Mouse (Mus musculus) G1E (cell line): ENCODE measurements around the gene Pla2g6. TPM values are rescaled to one million over a fixed set of nuclear protein-coding genes. Genes with fewer than 3 reads are reported as not detected.

ENCODE experiments used
- ATAC-seq: 2 replicates; pipeline ENCODE4 v1.8.0; 2016; ENCODE audit warnings: mild to moderate bottlenecking; ENCODE audit not compliant: insufficient number of reproducible peaks, poor library complexity, low FRiP score, severe bottlenecking; ENCODE audit errors: extremely low read depth
- DNase-seq: peaks from one replicate; pipeline ENCODE4 v3.0.0; 2012; ENCODE audit warnings: low spot score
- H3K27me3 ChIP-seq: 2 replicates; pipeline ENCODE4 v1.6.1; 2012; ENCODE audit warnings: mild to moderate bottlenecking, low read length, inconsistent platforms; ENCODE audit not compliant: insufficient read depth
- H3K36me3 ChIP-seq: replicated peaks from 2 replicates; pipeline ENCODE3; 2012; ENCODE audit warnings: mild to moderate bottlenecking, inconsistent platforms
- H3K4me1 ChIP-seq: 2 replicates; pipeline ENCODE4 v1.6.1; 2012; ENCODE audit warnings: low read depth, low read length, inconsistent platforms, mixed read lengths; ENCODE audit not compliant: insufficient read depth
- H3K4me3 ChIP-seq: 2 replicates; pipeline ENCODE4 v1.5.1; 2012; ENCODE audit warnings: low read depth, mild to moderate bottlenecking, inconsistent platforms, low read length, moderate library complexity, mixed read lengths
- H3K9me3 ChIP-seq: replicated peaks from 2 replicates; pipeline ENCODE4 v1.6.1; 2012; ENCODE audit warnings: inconsistent platforms
- CTCF ChIP-seq: IDR thresholded peaks from 2 replicates; pipeline ENCODE4 v1.5.1; 2012; ENCODE audit warnings: low read depth, low read length, inconsistent platforms, mixed read lengths
- GATA1 ChIP-seq: IDR thresholded peaks from 2 replicates; pipeline ENCODE4 v1.6.1; 2012; ENCODE audit warnings: borderline replicate concordance, low read length, inconsistent platforms, mixed read lengths
- GATA2 ChIP-seq: IDR thresholded peaks from 2 replicates; pipeline ENCODE4 v1.6.1; 2012; ENCODE audit warnings: low read depth, low read length, inconsistent platforms, borderline replicate concordance
- POLR2AphosphoS5 ChIP-seq: IDR thresholded peaks from 2 replicates; pipeline ENCODE4 v1.6.1; 2012; ENCODE audit warnings: low read depth, low read length, inconsistent platforms; ENCODE audit not compliant: insufficient replicate concordance
- TAL1 ChIP-seq: conservative IDR thresholded peaks from 2 replicates; pipeline ENCODE4 v1.6.1; 2012; ENCODE audit warnings: low read depth, low read length, inconsistent platforms, mixed read lengths
- polyA plus RNA-seq: library from polyadenylated mRNA; stranded (reverse); fragments of >175 nt; gene quantifications from 2 replicates; pipeline ENCODE4 v1.2.3, GENCODE M21; 2012
- total RNA-seq, 2 experiments: library from RNA; stranded (forward) in 1 of 2; stranded (reverse) in 1 of 2; fragments of 200-1000 nt in 1 of 2; fragments of >200 nt in 1 of 2; fragmentation: Nextera tagmentation in 1 of 2; gene quantifications; 2 replicates each; pipeline ENCODE4 v1.2.3; 2014 to 2017

Gene Pla2g6
- total and polyA plus RNA-seq, 3 experiments = 6.5 to 26.4 (median 24.5) TPM

- H3K4me1 ChIP-seq = peaks cover 78% of the 10 kb centered on the region
- H3K4me3 ChIP-seq = no peak overlapping the region; the same call in 1 of the 2 replicates
- no peaks in the 10 kb centered on the region for H3K27me3 ChIP-seq
- DNase-seq (no peak), ATAC-seq (no peak)
- peaks cover 33% of the 10 kb centered on the region for H3K36me3 ChIP-seq
- no peaks in the 10 kb centered on the region for H3K9me3 ChIP-seq
- no peak for TF ChIP-seq GATA2
- no peak for TF ChIP-seq TAL1
- TF ChIP-seq CTCF = no peak
- no peak for TF ChIP-seq POLR2AphosphoS5
- TF ChIP-seq GATA1 = no peak
Observed at GRCm38 (mm10) chr15:79325742-79326141, 2.4 kb downstream of the Pla2g6 start.

DNA sequence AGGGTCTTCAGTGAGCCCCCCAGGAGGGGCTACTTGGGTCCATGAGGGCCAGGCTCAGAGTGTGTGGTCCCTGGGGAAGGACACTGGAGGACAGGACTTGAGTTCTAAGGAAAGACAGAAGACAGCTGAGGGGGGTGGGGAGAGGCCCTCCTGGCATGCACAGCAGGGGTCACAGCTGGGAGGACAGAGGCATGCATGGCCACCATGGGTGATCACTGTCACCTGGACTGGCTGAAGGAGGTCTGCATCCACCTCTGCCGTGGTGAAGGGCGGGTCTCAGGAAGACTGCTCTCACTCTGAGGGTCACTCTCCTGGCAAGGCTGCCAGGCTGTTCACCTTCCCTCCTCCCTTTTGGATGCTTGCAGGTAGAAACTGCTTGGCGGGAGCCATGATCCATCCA lies 3.8 kb downstream of the Pla2g6 start:
- H3K4me1 ChIP-seq = peaks cover 83% of the 10 kb centered on the region

DNA sequence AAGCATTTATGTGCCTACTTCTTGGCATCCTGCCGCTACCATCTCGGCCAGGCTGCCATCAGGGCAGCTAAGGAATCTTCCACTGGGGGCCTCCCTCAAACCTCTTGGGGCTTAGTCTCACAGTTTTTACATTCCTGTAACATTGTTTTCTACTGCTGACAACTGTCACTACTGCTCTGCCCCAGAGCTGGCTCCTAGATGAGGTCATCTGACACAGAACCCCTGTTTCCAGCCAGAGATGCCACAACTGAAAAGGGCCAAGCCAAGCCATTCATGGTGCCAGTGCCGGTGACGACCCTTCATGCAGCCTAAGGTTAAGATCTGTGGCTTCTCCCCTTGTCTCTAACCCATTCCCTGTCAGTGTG lies 4.4 kb downstream of the Pla2g6 start:
- DNase-seq = no peak
- Histone ChIP-seq H3K4me1 (peaks cover 79% of the 10 kb centered on the region), H3K36me3 (peaks cover 50% of the 10 kb centered on the region), H3K27me3 (no peaks in the 10 kb centered on the region), H3K4me3 (peak overlapping the region; percentile 48; the same call in 1 of the 2 replicates), H3K9me3 (no peaks in the 10 kb centered on the region)
- ATAC-seq = no peak
- TF ChIP-seq CTCF (no peak), GATA1 (no peak), POLR2AphosphoS5 (no peak), TAL1 (no peak), GATA2 (no peak)

More for the DNA sequence above, 3.8 kb downstream of the Pla2g6 start:
- Histone ChIP-seq H3K4me3 (peak overlapping the region; percentile 25; the same call in 1 of the 2 replicates), H3K9me3 (no peaks in the 10 kb centered on the region), H3K27me3 (no peaks in the 10 kb centered on the region), H3K36me3 (peaks cover 44% of the 10 kb centered on the region)
- TF ChIP-seq POLR2AphosphoS5 = no peak
- no peak for TF ChIP-seq TAL1
- no peak for TF ChIP-seq GATA1
- no peak for TF ChIP-seq CTCF
- no peak for TF ChIP-seq GATA2
- DNase-seq = no peak
- ATAC-seq = no peak

- Histone ChIP-seq H3K9me3 (no peaks in the 10 kb centered on the region), H3K36me3 (peaks cover 55% of the 10 kb centered on the region), H3K4me3 (peak overlapping the region; percentile 65; the same call in 1 of the 2 replicates), H3K27me3 (no peaks in the 10 kb centered on the region), H3K4me1 (peaks cover 78% of the 10 kb centered on the region)
- TF ChIP-seq CTCF = no peak
- DNase-seq = no peak
- ATAC-seq = no peak
Observed at GRCm38 (mm10) chr15:79322991-79323790, 5.0 kb downstream of the Pla2g6 start.

DNA sequence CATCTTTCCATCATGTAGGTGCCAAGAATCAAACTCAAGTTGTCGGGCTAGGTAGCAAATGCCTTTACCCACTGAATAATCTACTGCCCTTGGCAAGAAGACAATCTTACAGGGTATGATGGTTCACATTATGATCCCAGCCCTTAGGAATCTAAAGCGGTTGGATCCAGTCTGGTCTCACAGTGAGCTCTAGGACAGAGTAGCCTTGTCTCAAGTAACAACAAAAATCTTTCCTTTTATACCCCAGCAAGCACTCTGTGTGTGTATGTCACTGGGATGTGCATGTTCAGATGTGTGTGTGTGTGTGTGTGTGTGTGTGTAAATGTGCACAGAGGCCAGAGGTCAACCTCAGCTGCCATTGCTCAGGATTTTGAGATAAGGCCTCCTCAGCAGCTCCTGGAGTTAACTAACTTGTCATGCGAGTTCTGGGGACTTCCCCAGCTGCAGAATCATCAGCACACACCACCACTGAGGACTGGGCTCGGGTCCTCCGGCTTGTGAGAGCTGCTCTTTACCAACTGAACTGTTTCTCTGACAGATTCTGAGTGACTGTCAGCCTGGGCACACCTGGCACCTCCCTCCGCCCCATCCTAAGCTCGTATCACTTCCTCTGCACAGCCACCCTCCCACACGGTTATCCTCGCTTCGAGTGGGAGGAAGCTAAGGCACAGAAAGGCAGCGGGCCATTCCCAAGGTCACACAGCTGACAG lies 5.8 kb downstream of the Pla2g6 start:
- H3K4me1 ChIP-seq = peaks cover 73% of the 10 kb centered on the region
- no peak for TF ChIP-seq GATA1
- TF ChIP-seq TAL1 = no peak
- TF ChIP-seq POLR2AphosphoS5 = no peak
- TF ChIP-seq GATA2 = no peak
- TF ChIP-seq CTCF = no peak
- H3K27me3 ChIP-seq = no peaks in the 10 kb centered on the region
- peak overlapping the region; percentile 65; the same call in 1 of the 2 replicates for H3K4me3 ChIP-seq
- peaks cover 61% of the 10 kb centered on the region for H3K36me3 ChIP-seq
- DNase-seq (no peak), ATAC-seq (no peak)
- no peaks in the 10 kb centered on the region for H3K9me3 ChIP-seq

DNA sequence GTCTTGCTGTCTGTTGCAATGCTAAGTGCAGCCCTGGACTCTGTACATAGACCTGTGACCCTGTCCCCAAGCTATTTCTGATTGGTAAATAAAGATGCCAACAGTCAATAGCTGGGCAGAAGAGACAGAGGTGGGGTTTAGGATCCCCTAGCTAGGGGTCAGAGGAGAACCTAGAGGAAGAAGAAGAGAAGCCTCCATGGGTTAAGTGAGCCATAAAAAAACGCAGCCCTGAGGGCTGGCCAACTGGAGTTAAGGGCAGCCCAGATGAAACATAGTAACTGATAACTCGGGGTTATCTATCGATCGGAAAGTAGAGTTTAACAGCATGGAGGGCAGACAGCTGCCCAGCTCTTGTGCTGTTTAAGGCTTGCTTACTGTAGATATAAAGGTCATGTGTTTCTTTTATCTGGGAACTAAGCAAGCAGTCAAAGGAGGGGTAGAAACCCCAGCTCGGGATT lies 6.4 kb downstream of the Pla2g6 start:
- DNase-seq = no peak
- peak; percentile 47 for ATAC-seq
- Histone ChIP-seq H3K4me1 (peaks cover 67% of the 10 kb centered on the region), H3K9me3 (no peaks in the 10 kb centered on the region), H3K27me3 (no peaks in the 10 kb centered on the region), H3K4me3 (no peak overlapping the region; the same call in 1 of the 2 replicates), H3K36me3 (peaks cover 67% of the 10 kb centered on the region)
- peak; percentile 34 for TF ChIP-seq TAL1
- TF ChIP-seq CTCF = no peak
